Mouse (Mus musculus) heart, adult 2 months (tissue): ENCODE data around the gene Cpne5.

Source experiments
- EP300 ChIP-seq: fragments of 200-500 bp; IDR thresholded peaks from 2 replicates; pipeline ENCODE4 v1.6.1; 2011; ENCODE audit warnings: low read depth, low read length, control low read depth; ENCODE audit not compliant: insufficient read depth
- POLR2A ChIP-seq: fragments of 200-500 bp; IDR thresholded peaks from 2 replicates; pipeline ENCODE4 v1.6.1; 2011; ENCODE audit warnings: mild to moderate bottlenecking, low read depth, low read length, control low read depth; ENCODE audit not compliant: insufficient read depth

DNA sequence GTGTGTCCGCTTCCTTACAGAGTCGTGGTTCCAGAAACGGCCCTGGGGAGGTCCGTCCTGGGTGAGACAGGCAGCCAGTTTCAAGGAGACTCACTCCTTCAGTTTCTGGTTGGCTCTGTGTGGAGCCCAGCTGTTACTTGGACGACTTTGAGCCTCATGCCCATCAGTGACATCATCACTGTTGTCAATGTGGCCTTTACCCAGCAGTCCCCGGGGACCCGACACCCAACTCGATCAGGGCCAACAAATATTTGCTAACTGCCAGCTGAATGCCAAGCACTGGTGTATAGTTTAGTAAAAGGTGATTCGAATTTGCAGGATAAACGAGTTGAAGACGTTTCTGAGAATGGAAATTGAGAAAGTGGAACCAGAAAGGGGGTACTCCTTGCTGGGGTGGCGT is 121.9 kb downstream of the Cpne5 start:
- TF ChIP-seq EP300: no peak
- TF ChIP-seq POLR2A: no peak
